Mouse (Mus musculus): ENCODE data around the gene Cycs. TPM values are rescaled to one million over a fixed set of nuclear protein-coding genes. Genes with fewer than 3 reads are reported as not detected.
A peak's percentile ranks its signal among the peaks of the same experiment; 100 is the strongest.

The Cycs gene
- polyA plus RNA-seq, 1 experiment from 2014 or later: 84.4 TPM

DNA sequence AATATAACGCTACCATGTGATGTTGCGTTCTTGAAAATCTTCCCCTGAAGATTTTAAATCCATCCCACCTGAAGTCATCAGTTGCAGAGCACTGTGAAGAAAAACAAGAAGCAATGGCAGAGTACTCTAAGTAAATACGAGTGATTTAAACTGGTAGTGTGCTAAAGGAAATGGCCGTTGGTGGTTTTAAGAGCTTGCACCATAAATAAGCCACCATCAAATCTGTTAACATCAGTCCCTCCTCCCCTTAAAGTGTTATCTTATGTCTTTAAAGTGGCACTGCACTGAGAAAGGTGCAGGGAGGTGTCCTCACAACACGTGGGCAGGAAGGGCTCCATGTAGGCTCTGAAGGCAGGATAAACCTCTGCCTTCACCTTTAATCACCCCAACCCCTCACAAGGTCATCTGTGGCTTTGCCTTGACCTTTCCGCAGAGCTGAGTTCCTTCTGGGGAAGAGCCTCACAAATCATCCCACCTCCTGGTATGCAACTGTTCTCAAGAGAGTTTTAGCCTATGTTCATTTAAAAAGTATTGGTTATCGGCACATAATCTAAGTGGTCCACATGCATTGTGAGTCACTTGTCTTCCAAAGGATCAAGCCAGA is 44.7 kb downstream of the Cycs start:
- H3K4me3 ChIP-seq (ENCODE audit: low read depth, low read length): no peak overlapping the region
- WGBS: 79% methylated on average over 7 of the region's 7 CpGs
- TF ChIP-seq EP300 (optimal IDR thresholded peaks at IDR 0.05): no peak
- no peak for TF ChIP-seq CTCF (IDR thresholded peaks at IDR 0.05; ENCODE audit: low read depth)
- H3K36me3 ChIP-seq (ENCODE audit: control insufficient read depth, insufficient read depth, low read length): no peaks in the 10 kb centered on the region
- no peaks in the 10 kb centered on the region for H3K27me3 ChIP-seq (ENCODE audit: control insufficient read depth, insufficient read depth, low read length)
- H3K9ac ChIP-seq (ENCODE audit: low read length): no peak overlapping the region
- no peaks in the 10 kb centered on the region for H3K4me1 ChIP-seq (replicated peaks; ENCODE audit: control insufficient read depth, insufficient read depth)
- ATAC-seq (ENCODE audit: low FRiP score, low TSS enrichment) (no peak), DNase-seq (ENCODE audit: low spot score) (no peak)
- no peak overlapping the region for H3K27ac ChIP-seq (replicated peaks)
- H3K9me3 ChIP-seq (ENCODE audit: control insufficient read depth, low read length): no peaks in the 10 kb centered on the region
- no peak overlapping the region for H3K4me2 ChIP-seq (replicated peaks; ENCODE audit: low read depth)

DNA sequence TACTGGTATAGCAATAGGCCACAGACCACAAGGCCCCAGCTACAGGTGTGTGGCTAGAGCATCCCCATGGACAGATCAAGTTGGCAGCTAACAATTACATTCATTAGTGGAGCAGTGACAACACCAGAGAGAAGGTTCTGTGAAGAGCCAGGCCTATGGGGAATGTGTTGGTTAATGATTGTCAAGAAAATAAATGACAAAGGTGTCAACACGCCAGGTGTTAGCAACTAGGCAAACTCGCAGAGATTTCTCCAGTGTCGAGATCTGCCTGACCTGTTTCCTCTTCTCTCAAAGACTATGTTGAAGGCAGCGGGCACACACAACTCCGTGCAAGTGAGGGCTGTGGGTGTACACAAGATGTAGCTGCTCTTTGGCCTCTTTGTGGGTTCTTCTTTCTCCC is 46.2 kb downstream of the Cycs start:
- WGBS: 54% methylated on average over 5 of the region's 5 CpGs
- Histone ChIP-seq H3K4me2 (replicated peaks; ENCODE audit: low read depth) (no peak overlapping the region), H3K9me3 (ENCODE audit: control insufficient read depth, low read length) (no peaks in the 10 kb centered on the region), H3K27me3 (ENCODE audit: control insufficient read depth, insufficient read depth, low read length) (no peaks in the 10 kb centered on the region), H3K4me3 (ENCODE audit: low read depth, low read length) (no peak overlapping the region), H3K36me3 (ENCODE audit: control insufficient read depth, insufficient read depth, low read length) (no peaks in the 10 kb centered on the region), H3K4me1 (replicated peaks; ENCODE audit: control insufficient read depth, insufficient read depth) (no peaks in the 10 kb centered on the region), H3K9ac (ENCODE audit: low read length) (no peak overlapping the region), H3K27ac (replicated peaks) (no peak overlapping the region)
- DNase-seq (ENCODE audit: low spot score) (no peak), ATAC-seq (ENCODE audit: low FRiP score, low TSS enrichment) (0 out of 2 replicates have a peak, but pooled peaks have one; percentile 45)
- no peak for TF ChIP-seq EP300 (optimal IDR thresholded peaks at IDR 0.05)
- TF ChIP-seq CTCF (IDR thresholded peaks at IDR 0.05; ENCODE audit: low read depth): no peak

DNA sequence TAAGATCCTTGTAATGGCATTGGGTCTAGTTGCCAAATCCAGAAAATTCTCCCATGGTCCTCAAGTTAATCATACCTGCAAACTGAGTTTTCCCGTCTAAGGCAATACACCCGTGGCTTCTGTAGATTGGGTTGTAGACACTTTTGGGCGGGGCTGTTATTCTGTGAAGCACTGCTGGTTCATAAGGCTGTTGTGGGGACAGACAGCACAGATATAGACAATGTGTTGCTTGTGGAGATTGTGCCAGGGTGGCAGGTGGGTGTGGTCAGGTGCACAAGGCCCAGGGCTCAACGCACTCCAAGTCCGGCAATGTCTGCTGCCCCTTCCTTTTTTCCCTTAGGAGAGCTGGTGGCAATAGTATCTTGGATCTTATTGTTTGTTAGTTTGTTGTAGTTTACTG is 48.0 kb downstream of the Cycs start:
- no peak overlapping the region for H3K4me2 ChIP-seq (replicated peaks; ENCODE audit: low read depth)
- no peaks in the 10 kb centered on the region for H3K36me3 ChIP-seq (ENCODE audit: control insufficient read depth, insufficient read depth, low read length)
- WGBS: 75% methylated on average over 5 of the region's 5 CpGs
- no peak overlapping the region for H3K4me3 ChIP-seq (ENCODE audit: low read depth, low read length)
- no peak for ATAC-seq (ENCODE audit: low FRiP score, low TSS enrichment)
- no peak for DNase-seq (ENCODE audit: low spot score)
- no peak for TF ChIP-seq EP300 (optimal IDR thresholded peaks at IDR 0.05)
- no peak for TF ChIP-seq CTCF (IDR thresholded peaks at IDR 0.05; ENCODE audit: low read depth)
- H3K27ac ChIP-seq (replicated peaks): no peak overlapping the region
- H3K4me1 ChIP-seq (replicated peaks; ENCODE audit: control insufficient read depth, insufficient read depth): no peaks in the 10 kb centered on the region
- H3K27me3 ChIP-seq (ENCODE audit: control insufficient read depth, insufficient read depth, low read length): no peaks in the 10 kb centered on the region
- no peak overlapping the region for H3K9ac ChIP-seq (ENCODE audit: low read length)
- no peaks in the 10 kb centered on the region for H3K9me3 ChIP-seq (ENCODE audit: control insufficient read depth, low read length)

Small RNA genes within 50 kb of the gene (microRNA-seq; reads per million reads assigned to microRNA genes)
- not detected for gene Mir6371

Other genes with a start within 250 kb of the Cycs start
- 14.5 and 15.6 TPM in 2 replicates for gene Osbpl3, start 110.3 kb downstream of the Cycs start, polyA plus RNA-seq (2015; fragmentation: Nextera tagmentation; extraction: Ambion mirVana)
- 0.64 and 0.70 TPM in 2 replicates for gene 4921507P07Rik, start 30.1 kb upstream of the Cycs start, polyA plus RNA-seq (2015; fragmentation: Nextera tagmentation; extraction: Ambion mirVana)
- gene Npvf, start 87.9 kb upstream of the Cycs start, polyA plus RNA-seq (2015; fragmentation: Nextera tagmentation; extraction: Ambion mirVana): not detected in 2 replicates

Measured in stomach, postnatal 0 days (tissue).